In the genomic region with DNA sequence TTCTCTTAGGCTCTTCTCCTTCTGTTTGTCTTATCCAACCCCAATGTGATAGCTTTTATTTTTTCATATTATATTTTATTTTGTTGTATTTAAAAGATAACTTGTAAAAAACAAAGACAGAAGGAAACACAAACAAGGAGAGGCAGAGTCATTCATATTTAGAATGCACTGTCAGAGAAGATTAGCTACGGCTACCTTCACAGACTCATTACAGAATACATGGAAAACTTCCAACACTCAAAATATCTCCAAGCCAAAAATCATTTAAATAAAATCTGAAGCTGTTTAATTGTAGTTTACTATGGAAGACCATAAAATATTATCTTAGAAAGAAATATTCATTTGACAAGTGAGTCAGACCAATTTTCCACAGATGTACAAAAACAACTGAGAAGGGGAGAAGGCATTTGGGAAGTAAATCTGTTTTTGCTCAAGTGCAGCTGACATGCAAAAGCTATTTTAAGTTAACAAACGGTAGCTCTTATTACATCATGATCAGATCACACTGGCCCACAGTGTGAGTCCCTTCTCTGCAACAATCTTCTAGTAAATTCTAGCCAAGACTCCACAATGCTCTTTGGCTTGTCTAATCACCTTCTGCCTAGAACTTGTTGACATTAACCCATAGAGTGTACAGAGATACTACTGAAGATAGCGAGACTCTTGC, we compare ENCODE assay signal across 19 mouse cellular contexts.
DNase-seq lines count a peak whose midpoint lies in the region; ATAC-seq and TF ChIP-seq lines count a peak whose summit lies in the region.
"Had no signal": no experiment of that assay in that cellular context is flagged by ENCODE, and none has a peak within 500 bp of the region (broad histone marks: within the 10 kb centered on the region; RNA-seq: fewer than 3 reads in every experiment).

No protein-coding gene starts in this region.

- no peak overlapping the region for H3K4me3 ChIP-seq in kidney, postnatal 0 days (replicated peaks; ENCODE audit: low read depth, low read length)
- H3K4me3 ChIP-seq in kidney, adult 2 months (ENCODE audit: insufficient read depth, low read depth, low read length), result no peak overlapping the region
- H3K4me3 ChIP-seq: forebrain, embryonic 15.5 days; limb, embryonic 12.5 days; liver, embryonic 13.5 days; midbrain, embryonic 15.5 days had no signal

- H3K27ac ChIP-seq in kidney, postnatal 0 days, result no peak overlapping the region
- no peak overlapping the region for H3K27ac ChIP-seq in kidney, adult 2 months (ENCODE audit: insufficient read depth, low read depth, low read length)
- H3K27ac ChIP-seq: forebrain, embryonic 15.5 days; limb, embryonic 12.5 days; liver, embryonic 13.5 days; midbrain, embryonic 15.5 days; stomach, postnatal 0 days had no signal

- H3K36me3 ChIP-seq in kidney, postnatal 0 days (ENCODE audit: insufficient read depth, low read length), result no peaks in the 10 kb centered on the region
- H3K36me3 ChIP-seq in kidney, adult 2 months (ENCODE audit: control insufficient read depth, insufficient read depth, low read length), result no peaks in the 10 kb centered on the region
- H3K36me3 ChIP-seq: forebrain, embryonic 15.5 days; limb, embryonic 12.5 days; liver, embryonic 13.5 days; midbrain, embryonic 15.5 days had no signal

- H3K4me2 ChIP-seq in kidney, postnatal 0 days (ENCODE audit: low read length), result no peak overlapping the region
- H3K4me2 ChIP-seq: forebrain, embryonic 15.5 days; limb, embryonic 12.5 days; liver, embryonic 13.5 days; lung, embryonic 14.5 days; midbrain, embryonic 15.5 days had no signal

- no peaks in the 10 kb centered on the region for H3K9me3 ChIP-seq in kidney, postnatal 0 days (replicated peaks; ENCODE audit: low read length)
- H3K9me3 ChIP-seq: forebrain, embryonic 15.5 days; limb, embryonic 12.5 days; liver, embryonic 13.5 days; midbrain, embryonic 15.5 days had no signal

- H3K27me3 ChIP-seq in kidney, postnatal 0 days (ENCODE audit: insufficient read depth, low read length), result no peaks in the 10 kb centered on the region
- H3K27me3 ChIP-seq in kidney, adult 2 months (replicated peaks; ENCODE audit: control insufficient read depth, insufficient read depth, low read length), result no peaks in the 10 kb centered on the region
- H3K27me3 ChIP-seq: forebrain, embryonic 15.5 days; limb, embryonic 12.5 days; liver, embryonic 13.5 days; midbrain, embryonic 15.5 days had no signal

- TF ChIP-seq POLR2A in kidney, adult 2 months (IDR thresholded peaks at IDR 0.05; ENCODE audit: low read depth, low read length), result no peak

- ATAC-seq in cerebellum, adult (ENCODE audit: insufficient number of reproducible peaks, low FRiP score, low TSS enrichment), result peak; percentile 87
- ATAC-seq in kidney, postnatal 0 days (replicated peaks; ENCODE audit: low FRiP score, low read depth), result no peak
- ATAC-seq in monocyte, adult 5-6 weeks (replicated peaks; ENCODE audit: insufficient number of reproducible peaks, low FRiP score, low TSS enrichment, poor library complexity, severe bottlenecking), result no peak
- ATAC-seq: CD4-positive, CD25-positive, alpha-beta regulatory T cell, adult 4 months; forebrain, embryonic 15.5 days; midbrain, embryonic 15.5 days had no signal

- no peak for TF ChIP-seq CTCF in kidney, postnatal 0 days (IDR thresholded peaks at IDR 0.05; ENCODE audit: low read depth)
- TF ChIP-seq CTCF in kidney, adult 2 months (conservative IDR thresholded peaks at IDR 0.05; ENCODE audit: insufficient read depth, insufficient read length, low read depth, low read length), result no peak

- 60% methylated on average over 3 of the region's 3 CpGs for WGBS in kidney, postnatal 0 days
- 58% methylated on average over 3 of the region's 3 CpGs for WGBS in kidney, adult 2 months

- H3K9ac ChIP-seq in kidney, postnatal 0 days (ENCODE audit: low read depth, low read length), result no peak overlapping the region
- H3K9ac ChIP-seq: forebrain, embryonic 15.5 days; limb, embryonic 12.5 days; liver, embryonic 13.5 days; lung, embryonic 14.5 days; midbrain, embryonic 15.5 days had no signal

- no peak for DNase-seq in cerebellum, postnatal 4 days (ENCODE audit: low spot score in 2 of 2)
- DNase-seq in kidney, postnatal 0 days (ENCODE audit: low spot score), result peak; percentile 2
- DNase-seq in kidney, adult 2 months, result no peak
- peak; percentile 39 for DNase-seq in cerebellum, adult 8-10 months
- DNase-seq in telencephalon, adult 2 months (ENCODE audit: low read depth, low spot score), result peak; percentile 23
- DNase-seq in thymus, postnatal 25 days, result no peak
- DNase-seq: adrenal gland, postnatal 36 days; kidney, adult 11 months; kidney, postnatal 14 days; liver, embryonic 13.5 days; lung, embryonic 14.5 days; lung, postnatal 36 days had no signal

- H3K4me1 ChIP-seq in kidney, postnatal 0 days (replicated peaks; ENCODE audit: insufficient read depth, low read length), result no peaks in the 10 kb centered on the region
- H3K4me1 ChIP-seq in kidney, adult 2 months (ENCODE audit: control insufficient read depth, insufficient read depth, low read length), result no peaks in the 10 kb centered on the region
- H3K4me1 ChIP-seq: forebrain, embryonic 15.5 days; limb, embryonic 12.5 days; liver, embryonic 13.5 days; midbrain, embryonic 15.5 days had no signal

Comparison
In these comparisons a context has a peak if more than half of its experiments do, and no peak if none do; other contexts are left out.
1. DNase-seq: peak in kidney, postnatal 0 days (single experiment), cerebellum, adult 8-10 months (single experiment) and telencephalon, adult 2 months (single experiment); none in cerebellum, postnatal 4 days (0 of 2), kidney, adult 2 months (single experiment) and thymus, postnatal 25 days (single experiment).